Mouse (Mus musculus) thymus, postnatal 4 days (tissue): ENCODE measurements around the gene Ptbp1.
A peak's percentile ranks its signal among the peaks of the same experiment; 100 is the strongest.

ENCODE experiments used
- DNase-seq: peaks from one replicate; pipeline ENCODE4 v3.0.0; 2021

Ptbp1 gene

GRCm38 (mm10) chr10:79834769-79835398 is 19.3 kb upstream of the Ptbp1 start:
- peak; percentile 93 for DNase-seq

DNA sequence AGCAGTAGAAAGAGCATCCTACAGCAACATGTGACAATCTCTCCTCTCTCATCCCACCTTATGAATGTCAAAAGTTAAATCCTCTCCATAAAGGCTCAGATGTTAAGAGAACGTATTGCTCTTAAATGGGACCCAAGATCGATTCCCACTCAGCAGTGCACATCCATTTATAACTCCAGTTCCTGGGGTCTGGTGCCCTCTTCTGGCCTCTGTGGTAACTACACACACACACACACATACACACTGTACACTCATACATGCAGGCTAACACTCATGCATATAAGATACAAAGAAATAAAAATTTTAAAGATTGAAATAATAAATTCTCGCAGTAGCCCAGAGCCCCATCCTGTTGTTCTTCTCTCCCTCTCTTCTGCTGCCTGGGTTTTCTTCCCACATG is 17.3 kb upstream of the Ptbp1 start:
- no peak for DNase-seq

- DNase-seq: no peak
These were observed 16.1 kb upstream of the Ptbp1 start for GRCm38 (mm10) chr10:79838151-79838550.

DNA sequence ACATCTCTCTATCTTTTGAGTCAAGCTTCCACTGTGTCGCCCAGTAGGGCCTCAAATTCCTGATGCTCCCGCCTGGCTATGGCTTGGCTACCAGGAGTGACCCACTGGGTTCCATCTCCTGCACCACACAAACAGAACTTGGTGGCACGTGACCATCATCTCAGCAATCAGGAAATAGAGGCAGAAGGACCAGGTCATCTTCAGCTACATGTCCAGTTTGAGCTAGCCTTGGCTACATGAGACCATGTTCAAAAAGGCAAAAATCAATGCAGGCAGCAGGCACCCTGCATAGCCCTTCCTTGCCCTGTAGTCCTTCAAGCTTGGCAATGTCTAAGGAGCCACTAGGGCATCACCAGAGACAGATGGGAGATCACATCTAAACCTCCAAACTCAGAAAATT is 14.1 kb upstream of the Ptbp1 start:
- DNase-seq: no peak

DNA sequence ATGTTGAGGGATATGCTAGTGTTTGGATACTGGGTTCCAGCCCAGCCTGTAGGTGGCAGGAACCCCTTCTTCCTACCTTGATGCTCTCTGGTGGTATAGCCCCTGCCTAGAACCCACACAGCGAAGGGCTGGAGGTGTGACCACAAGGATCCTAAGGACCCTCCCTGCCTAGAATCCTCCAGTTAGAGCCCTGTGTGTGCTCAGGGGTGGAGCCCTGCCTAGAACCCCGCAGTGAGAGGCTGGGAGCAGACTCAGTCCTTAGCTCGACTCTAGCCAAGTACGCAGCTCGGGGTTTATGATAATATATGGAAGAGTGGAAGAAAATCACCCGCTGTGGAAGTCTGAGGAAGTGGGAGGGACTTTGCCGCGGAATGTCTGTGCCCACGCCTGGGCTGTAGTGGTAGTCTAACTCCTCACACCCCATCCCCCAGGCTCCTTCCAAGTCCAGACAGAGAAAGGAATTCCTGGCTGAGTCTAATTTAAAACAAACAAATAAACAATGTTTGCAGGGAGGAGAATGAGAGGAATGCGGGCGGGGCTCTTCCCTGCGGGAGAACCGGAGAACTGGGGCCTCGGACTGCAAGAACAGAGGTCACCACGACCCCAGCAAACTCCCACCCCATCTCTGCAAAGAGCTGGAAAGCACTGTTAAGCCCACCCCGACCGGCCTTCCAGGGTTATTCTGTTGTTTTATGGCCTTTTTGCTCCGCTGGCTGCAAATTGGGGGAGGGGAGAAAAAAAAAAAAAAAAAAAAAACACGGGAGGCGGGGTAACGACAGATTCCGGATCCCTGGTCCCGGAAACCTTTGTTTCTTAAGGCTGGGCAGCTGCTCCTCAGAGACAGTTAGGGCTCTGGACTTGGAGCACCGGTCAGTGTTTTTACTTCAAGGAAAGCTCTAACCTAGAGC is 13.3 kb upstream of the Ptbp1 start:
- DNase-seq: peak; percentile 49

DNA sequence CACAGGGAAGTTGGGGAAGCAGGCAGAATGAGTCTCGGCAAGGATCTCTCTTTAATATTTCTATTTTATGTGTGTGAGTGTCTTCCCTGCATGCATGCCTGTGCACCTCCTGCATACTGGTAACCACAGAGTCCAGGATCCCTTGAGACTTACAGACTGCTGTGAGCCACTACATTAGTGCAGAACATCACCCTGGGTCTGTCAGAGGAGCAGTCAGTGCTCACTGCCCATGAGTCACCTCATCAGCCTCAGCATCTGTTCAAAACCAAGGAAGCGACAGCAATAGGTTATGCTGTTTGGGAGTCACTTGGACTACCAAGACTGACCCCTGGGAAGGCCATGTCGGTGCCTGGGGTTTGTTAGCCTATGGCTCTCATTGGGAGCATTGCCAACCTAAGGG is 11.9 kb upstream of the Ptbp1 start:
- DNase-seq: no peak

GRCm38 (mm10) chr10:79843476-79843875 is 10.8 kb upstream of the Ptbp1 start:
- DNase-seq: no peak

DNA sequence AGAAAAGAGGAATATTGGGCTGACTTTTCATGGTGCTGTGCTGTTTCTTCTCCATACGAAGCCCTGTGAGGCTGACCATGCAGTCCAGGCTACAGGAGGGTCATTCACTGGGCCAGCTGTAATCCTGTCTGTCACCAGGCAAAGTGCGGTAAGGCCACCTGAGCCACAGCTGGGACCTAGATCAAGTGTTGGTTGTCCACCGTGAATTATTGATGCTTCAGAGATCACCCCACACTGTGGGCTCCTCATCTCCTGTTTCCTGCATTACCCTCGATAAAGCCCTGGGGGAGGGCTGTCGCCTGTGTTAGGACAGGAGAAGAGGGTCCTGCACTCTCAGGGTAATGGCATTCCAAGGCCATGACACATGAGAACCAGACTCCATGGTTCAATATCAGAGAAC is 7.7 kb upstream of the Ptbp1 start:
- no peak for DNase-seq

DNA sequence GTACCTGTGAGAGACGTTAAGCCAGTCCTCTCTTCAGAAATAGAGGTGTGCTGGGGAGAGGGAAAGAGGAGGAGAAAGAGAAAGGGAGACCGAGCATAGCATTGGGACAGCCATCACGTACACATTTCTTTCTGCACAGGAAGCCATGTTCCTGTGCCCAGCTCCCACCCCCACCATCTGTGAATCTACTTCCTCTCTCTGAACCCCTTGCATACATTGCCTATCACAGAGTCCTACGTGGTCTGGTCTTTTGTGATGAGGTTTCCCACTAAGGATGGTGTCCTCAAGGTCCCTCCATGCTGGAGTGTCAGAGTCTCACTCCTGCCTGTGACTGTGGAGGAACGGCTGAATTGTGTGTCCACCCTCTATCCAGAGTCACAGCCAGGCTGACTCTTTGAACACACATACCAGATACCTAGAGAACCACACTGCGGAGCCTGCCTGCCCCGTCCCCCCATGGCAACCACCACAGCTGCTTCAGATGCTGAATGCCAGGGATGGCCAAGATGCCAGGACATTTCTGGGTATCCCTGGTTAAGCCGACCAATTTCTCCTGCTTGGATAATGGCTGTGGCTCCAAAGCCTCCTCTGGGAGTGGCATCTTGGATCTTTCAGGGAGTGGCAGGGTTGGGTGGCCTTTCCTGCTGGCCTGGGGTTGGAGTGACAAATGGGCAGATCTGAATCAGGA is 4.1 kb upstream of the Ptbp1 start:
- DNase-seq: peak; percentile 62

DNA sequence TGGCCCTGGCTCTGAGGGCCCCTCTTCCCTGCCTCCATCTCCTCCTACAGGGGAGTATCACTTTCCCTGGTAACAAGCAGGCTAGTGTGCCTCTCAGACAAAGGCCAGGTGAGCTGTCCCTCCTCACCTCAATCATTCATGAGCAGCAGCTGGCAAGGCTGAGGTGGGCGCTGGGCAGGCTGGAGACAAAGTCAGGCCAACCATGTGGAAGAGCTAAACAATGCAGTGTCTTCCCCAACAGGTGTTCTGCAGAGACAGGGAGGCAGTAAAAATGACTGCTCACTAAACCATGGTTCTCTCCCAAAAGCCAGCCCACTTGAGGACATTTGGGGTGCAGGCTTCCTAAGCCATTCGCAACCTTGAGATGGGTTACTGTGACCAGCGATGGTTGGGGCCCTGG is 2.6 kb upstream of the Ptbp1 start:
- DNase-seq: peak; percentile 32

DNA sequence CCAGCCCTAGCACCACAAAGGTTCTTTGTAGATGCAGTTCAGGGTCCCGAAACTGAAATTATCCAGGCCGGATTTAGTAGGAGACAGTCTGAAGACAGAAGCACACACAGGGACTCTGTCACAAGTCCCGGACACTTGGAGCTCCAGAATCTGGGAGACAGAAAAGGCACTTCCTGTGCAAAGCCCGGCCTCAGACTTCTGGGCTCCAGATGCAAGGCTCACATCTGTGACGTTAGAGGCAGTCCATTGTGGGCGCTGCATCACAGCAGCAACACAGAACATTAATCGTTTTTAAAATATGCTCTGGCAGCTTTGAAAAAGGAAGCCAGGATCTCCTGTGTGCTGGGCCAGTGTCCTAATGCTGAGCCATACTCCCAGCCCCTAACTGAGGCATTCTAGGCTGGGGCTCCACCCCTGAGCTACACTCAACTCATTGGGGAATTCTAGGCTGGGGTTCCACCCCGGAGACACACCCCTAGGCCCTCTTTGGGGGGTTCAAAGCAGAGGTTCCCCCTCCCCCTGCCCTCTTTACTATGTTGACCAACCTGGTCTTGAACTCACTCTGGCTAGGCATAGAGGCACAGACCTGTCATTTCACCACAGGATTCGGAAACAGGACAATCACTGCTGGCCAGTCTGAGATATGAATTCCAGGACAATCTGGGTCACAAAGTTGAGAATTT is 2.0 kb upstream of the Ptbp1 start:
- DNase-seq: peak; percentile 55

DNA sequence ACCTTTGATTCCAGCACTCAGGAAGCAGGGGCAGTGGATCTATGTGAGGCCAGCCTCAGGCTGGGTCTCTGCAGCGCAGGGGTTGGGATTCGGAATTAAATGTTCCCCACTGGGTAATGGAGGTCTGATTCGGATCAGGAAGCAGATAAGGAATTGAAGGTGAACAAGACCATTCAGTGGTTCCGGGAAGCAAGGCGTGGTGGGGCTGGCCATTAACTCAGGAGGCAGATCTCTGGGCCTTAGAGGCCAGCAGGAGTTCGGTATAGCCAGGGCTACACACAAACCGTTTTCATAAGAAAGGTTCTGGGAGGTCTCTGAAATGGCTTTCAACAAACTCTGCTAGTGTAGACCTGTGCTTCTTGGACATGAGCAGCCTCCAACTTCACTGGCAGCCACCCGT is 1.4 kb upstream of the Ptbp1 start:
- DNase-seq: no peak

DNA sequence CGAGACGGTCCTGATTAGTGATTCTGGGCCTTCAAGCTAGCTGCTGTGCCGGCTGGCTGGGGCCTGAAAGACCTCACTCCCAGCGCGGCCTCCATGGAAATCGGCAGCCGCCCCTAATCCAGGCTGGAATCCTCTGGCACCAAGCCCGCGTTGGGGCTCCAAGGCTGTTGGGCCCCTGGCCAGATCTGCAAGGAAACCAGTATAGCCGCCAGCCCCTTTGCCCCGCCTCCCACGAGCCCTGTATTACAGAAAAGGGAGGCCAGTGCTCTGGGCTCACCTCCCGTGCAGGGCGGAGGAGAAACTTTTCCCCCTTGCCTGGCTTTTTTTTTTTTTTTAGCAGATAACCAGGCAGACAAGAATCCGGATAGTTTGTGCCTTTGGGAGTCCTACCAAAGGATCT is 835 bp upstream of the Ptbp1 start:
- peak; percentile 78 for DNase-seq

DNA sequence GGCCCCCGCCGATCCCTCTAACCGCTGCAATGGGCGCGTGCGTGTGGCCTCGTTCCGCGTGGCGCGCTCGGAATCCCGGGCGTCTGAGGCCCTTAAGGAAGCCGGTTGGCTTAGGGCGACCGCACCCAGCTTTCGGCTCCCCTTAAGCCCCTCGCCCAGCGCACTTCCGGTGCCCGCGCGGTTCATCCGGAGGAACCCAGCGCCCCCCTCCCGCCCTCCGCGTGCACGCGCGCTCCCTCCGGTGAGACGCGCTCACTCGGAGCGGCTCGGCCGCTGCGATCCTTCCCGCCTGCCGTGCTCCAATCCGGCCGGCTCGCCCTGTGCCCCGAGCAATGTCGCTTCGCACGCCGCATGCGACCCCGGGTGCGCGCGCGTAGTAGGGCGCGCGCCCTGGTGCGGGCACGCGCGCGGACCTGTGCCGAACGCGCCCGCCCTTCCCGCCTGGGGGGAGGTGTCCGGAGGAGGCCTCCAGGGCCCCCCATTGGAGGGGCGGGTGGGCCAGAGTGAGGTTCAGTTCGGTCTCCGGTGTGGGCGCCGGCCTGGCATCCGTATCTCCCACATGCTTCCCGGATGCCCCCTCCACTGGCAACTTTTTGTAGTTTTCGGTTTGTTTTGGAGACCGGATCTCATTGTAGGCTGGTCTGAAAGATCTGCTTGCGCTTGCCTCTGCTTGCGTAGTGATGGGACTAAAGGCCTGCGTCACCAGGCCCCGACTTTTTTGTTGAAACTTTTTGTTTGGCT is 744 bp downstream of the Ptbp1 start:
- peak; percentile 89 for DNase-seq

- DNase-seq: peak; percentile 57
These were observed 1.4 kb downstream of the Ptbp1 start for GRCm38 (mm10) chr10:79855558-79856184.

DNA sequence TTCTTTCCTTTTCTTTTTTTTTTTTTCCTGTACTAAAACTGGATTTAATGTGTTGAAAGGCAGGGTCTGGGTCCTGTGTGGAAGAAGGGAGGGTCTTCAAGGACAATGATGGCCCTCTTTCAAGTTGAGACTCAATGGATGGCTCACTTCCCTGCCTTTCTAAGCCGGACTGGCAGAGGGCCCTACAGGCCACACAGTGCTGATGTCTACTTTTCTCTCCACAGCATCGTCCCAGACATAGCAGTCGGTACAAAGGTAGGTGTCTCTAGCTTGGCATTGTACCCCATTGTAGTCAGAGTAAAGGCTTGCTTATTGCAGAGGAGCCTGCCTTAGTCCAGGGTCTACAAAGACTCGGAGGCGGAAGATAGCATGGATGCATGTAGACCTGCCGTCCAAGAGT is 2.1 kb downstream of the Ptbp1 start:
- no peak for DNase-seq

GRCm38 (mm10) chr10:79856704-79857451 is 2.7 kb downstream of the Ptbp1 start:
- DNase-seq: no peak

- DNase-seq: peak; percentile 58
These were observed 3.2 kb downstream of the Ptbp1 start for GRCm38 (mm10) chr10:79857452-79857811.

DNA sequence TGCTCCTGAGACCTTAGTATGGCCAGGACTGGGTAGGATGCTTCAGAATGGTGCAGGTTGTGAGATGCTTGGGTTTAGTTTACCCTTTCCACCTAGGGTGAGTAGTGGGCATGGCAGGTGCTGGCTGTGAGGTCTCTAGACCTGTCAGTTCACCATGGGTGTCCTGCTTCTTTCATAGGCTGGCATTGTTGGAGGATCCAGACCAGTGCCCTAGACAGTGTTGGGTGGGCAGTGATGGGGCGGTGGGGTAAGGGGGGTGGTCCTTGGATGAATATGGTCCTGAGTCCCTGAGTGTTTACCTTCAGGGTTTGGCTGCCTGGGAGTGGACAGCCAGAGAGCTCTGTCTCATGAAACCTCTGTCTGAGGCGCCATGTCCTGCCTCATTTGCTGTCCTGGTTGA is 3.7 kb downstream of the Ptbp1 start:
- DNase-seq: no peak

DNA sequence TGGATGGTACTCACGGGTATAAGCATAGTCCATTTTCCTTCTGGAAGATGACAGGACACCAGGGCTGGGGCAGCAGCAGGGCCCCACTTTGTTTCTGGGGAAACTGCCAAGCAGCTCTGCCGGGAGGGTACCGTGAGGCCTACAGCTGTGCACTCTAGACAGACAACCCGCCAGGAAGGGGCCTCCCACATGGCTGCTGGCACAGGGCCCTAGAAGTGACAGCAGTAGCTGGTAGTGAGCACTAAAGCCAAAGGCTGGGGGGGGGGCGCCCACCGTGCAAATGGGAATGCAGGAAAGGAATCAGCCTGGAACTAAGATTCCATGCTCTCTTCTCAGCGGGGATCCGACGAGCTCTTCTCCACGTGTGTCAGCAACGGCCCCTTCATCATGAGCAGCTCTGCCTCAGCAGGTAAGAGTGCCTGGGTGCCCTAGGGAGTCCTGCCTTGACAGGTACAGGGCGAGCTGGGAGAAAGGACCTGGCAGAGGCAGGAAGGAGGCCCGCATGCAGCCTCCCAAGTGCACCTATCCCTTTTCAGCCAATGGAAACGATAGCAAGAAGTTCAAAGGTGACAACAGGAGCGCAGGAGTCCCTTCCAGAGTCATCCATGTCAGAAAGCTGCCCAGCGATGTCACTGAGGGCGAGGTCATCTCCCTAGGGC is 4.3 kb downstream of the Ptbp1 start:
- DNase-seq: peak; percentile 54

GRCm38 (mm10) chr10:79859116-79859515 is 4.9 kb downstream of the Ptbp1 start:
- no peak for DNase-seq
